ENCODE assay signal across 10 mouse cellular contexts in genomic region chr6:38960791-38961426, GRCm38 (mm10).
DNase-seq lines count a peak whose midpoint lies in the region; ATAC-seq and TF ChIP-seq lines count a peak whose summit lies in the region.
"Had no signal": no experiment of that assay in that cellular context is flagged by ENCODE, and none has a peak within 500 bp of the region (broad histone marks: within the 10 kb centered on the region; RNA-seq: fewer than 3 reads in every experiment).

No protein-coding gene starts in this region.

- intact Hi-C loops in gastrocnemius, postnatal 14 days (cut with DNase I; ENCODE audit: low total_unique reads), result no loop called here
- intact Hi-C loops in heart, postnatal 14 days (cut with DNase I), result loop anchor here (5.0 kb wide), 1 partner anchor 101 kb away; no protein-coding TSS in a partner anchor

- H3K27me3 ChIP-seq in midbrain, postnatal 0 days (ENCODE audit: insufficient read depth, low read length), result no peaks in the 10 kb centered on the region
- H3K27me3 ChIP-seq: embryonic facial prominence, embryonic 12.5 days; limb, embryonic 15.5 days had no signal

- H3K4me2 ChIP-seq in midbrain, postnatal 0 days (ENCODE audit: low read depth, low read length, poor library complexity, severe bottlenecking), result no peak overlapping the region
- H3K4me2 ChIP-seq: embryonic facial prominence, embryonic 12.5 days; limb, embryonic 15.5 days had no signal

- 64% methylated on average over 12 of the region's 12 CpGs for WGBS in midbrain, postnatal 0 days

- peak; percentile 25 for DNase-seq in gastrocnemius, postnatal 14 days
- DNase-seq in gastrocnemius, adult 18-20 months (ENCODE audit: low spot score), result no peak
- DNase-seq in urinary bladder, postnatal 25 days (ENCODE audit: low spot score), result peak; percentile 23
- DNase-seq in urinary bladder, postnatal 10 days (ENCODE audit: low spot score), result no peak
- DNase-seq in heart, postnatal 14 days, result peak; percentile 37 to 62
- peak; percentile 28 for DNase-seq in midbrain, postnatal 0 days (ENCODE audit: low spot score)
- no peak for DNase-seq in thymus, postnatal 10 days (ENCODE audit: low spot score in 2 of 2)
- DNase-seq in spleen, adult 12 weeks (ENCODE audit: low spot score), result no peak

- H3K4me1 ChIP-seq in midbrain, postnatal 0 days (ENCODE audit: insufficient read depth, low read length), result no peaks in the 10 kb centered on the region
- H3K4me1 ChIP-seq: embryonic facial prominence, embryonic 12.5 days had no signal

- no peak overlapping the region for H3K27ac ChIP-seq in midbrain, postnatal 0 days (ENCODE audit: low read depth, low read length)
- H3K27ac ChIP-seq: embryonic facial prominence, embryonic 12.5 days; limb, embryonic 15.5 days had no signal

- no peak overlapping the region for H3K9ac ChIP-seq in midbrain, postnatal 0 days (replicated peaks; ENCODE audit: low read length, poor library complexity, severe bottlenecking)
- H3K9ac ChIP-seq: embryonic facial prominence, embryonic 12.5 days; limb, embryonic 15.5 days had no signal

- H3K9me3 ChIP-seq in midbrain, postnatal 0 days (ENCODE audit: low read length), result no peaks in the 10 kb centered on the region
- H3K9me3 ChIP-seq: embryonic facial prominence, embryonic 12.5 days; limb, embryonic 15.5 days had no signal

- no peak for ATAC-seq in midbrain, postnatal 0 days (ENCODE audit: low FRiP score)

- H3K4me3 ChIP-seq in midbrain, postnatal 0 days (ENCODE audit: low read depth, low read length), result no peak overlapping the region
- H3K4me3 ChIP-seq: embryonic facial prominence, embryonic 12.5 days; limb, embryonic 15.5 days had no signal

- H3K36me3 ChIP-seq in midbrain, postnatal 0 days (ENCODE audit: insufficient read depth, low read length), result no peaks in the 10 kb centered on the region
- H3K36me3 ChIP-seq: embryonic facial prominence, embryonic 12.5 days; limb, embryonic 15.5 days had no signal

- no peak for TF ChIP-seq CTCF in midbrain, postnatal 0 days (IDR thresholded peaks at IDR 0.05)

Comparison
In these comparisons a context has a peak if more than half of its experiments do, and no peak if none do; other contexts are left out.
1. DNase-seq: peak in gastrocnemius, postnatal 14 days (single experiment), urinary bladder, postnatal 25 days (single experiment), heart, postnatal 14 days (2 of 2) and midbrain, postnatal 0 days (single experiment); none in gastrocnemius, adult 18-20 months (single experiment), urinary bladder, postnatal 10 days (single experiment), thymus, postnatal 10 days (0 of 2) and spleen, adult 12 weeks (single experiment).